Mouse (Mus musculus): ENCODE data around the gene Zcchc14. TPM values are rescaled to one million over a fixed set of nuclear protein-coding genes. Genes with fewer than 3 reads are reported as not detected.

Gene Zcchc14
- total RNA-seq, 2 experiments from 2014 or later = 41.0 to 42.9 TPM

DNA sequence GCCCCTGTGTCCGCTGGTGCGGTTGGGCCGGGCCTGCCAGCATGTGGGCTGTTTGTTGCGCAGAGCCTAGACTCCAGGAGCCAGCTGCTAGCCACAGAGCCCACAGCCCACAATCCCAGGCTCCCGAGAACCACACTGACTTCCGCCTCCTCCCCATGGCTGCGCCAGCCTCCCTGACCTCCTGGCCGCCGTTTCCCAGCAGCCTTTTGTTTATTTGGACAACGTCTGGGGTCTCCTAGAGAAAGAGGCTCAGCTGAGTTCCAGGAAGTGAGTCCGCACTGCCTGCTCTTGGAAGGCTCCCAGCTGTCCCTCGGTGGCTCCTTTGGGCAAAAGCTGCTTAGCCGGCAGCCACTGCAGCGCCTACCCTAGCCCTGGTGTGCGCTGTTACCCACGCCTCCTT, 12.6 kb upstream of the Zcchc14 start:
- DNase-seq = peak; percentile 84

GRCm38 (mm10) chr8:121663101-121663500, 10.4 kb upstream of the Zcchc14 start:
- DNase-seq = no peak

DNA sequence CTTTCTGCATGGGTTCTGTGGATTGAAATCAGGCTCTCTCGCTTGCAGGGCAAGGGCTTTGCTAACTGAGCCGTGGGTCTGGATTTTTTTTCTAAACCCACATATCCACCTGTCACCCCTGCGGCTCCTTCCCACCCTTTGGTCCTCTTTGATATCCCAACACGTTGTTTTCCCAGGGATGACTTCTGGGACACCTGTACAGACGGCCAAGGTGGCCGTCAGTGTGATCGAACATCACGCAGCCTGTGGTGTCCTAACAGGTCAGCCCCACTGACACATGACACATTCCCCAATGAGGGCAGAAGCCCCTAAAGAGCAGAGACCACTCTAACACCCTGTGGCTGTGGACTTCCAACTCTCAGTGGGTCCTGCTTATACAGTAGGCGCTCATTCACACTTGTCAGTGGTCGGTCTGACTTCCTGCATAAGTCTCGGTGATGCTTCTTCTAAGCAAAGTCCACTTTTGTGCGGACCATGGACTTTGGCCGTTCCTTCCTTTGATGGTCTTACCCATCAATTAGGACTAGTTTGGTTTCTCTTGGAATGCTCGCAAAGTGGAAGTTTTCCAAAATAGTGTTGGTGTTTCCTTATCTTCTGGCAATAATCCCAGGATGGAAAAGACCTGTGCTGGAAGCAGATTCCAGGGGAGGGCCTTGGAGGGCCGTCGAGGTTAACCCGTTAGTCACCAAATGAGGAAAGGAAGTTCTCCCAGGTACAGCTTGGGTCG, 9.1 kb upstream of the Zcchc14 start:
- DNase-seq = no peak

- DNase-seq = no peak
These were observed 7.9 kb upstream of the Zcchc14 start for GRCm38 (mm10) chr8:121660602-121661001.

DNA sequence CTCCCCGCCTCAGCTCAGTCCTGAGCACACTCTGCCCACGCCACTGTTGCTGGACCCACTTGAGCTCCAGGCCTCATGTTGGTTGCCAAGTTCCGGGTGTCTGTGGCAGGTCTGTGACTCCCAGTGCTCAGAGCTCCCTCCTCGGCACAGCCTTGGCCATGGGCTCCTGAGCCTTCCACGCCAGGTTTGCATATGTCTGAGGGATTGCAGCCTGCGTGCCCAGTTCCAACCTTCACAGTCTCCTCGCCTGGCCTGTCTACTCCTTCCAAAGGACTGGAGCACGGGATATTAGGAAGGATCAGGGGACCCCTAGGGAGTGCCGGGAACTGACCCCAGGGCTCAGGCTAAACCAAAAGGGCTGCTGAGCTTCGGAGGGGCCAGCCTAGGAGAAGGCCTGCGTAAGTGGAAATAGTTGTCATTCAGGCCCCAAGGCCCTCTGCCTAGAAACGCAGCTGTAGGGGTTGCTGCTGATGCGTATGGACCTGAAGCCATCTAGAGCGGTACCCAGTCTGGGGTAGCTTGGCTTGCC, 2.3 kb upstream of the Zcchc14 start:
- DNase-seq = no peak

DNA sequence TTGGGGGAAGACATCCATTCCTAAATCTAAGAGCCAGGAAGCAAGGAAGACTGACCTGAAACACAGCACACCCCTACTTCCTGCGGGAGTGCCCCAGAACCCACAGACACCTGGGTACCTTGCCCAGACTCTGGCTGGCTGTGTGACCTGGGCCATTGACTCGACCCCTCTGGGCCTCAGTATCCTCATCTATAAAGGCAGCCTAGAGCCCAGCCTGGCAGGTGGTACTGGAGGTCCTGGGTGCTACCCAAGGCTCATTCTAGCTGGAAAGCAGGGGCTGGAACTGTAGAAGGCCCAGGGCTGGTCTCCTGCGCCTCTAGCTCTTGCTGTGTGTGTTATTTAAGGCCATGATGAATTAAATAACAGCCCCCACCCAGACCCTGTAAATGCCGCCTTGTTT, 1.4 kb upstream of the Zcchc14 start:
- no peak for DNase-seq

DNA sequence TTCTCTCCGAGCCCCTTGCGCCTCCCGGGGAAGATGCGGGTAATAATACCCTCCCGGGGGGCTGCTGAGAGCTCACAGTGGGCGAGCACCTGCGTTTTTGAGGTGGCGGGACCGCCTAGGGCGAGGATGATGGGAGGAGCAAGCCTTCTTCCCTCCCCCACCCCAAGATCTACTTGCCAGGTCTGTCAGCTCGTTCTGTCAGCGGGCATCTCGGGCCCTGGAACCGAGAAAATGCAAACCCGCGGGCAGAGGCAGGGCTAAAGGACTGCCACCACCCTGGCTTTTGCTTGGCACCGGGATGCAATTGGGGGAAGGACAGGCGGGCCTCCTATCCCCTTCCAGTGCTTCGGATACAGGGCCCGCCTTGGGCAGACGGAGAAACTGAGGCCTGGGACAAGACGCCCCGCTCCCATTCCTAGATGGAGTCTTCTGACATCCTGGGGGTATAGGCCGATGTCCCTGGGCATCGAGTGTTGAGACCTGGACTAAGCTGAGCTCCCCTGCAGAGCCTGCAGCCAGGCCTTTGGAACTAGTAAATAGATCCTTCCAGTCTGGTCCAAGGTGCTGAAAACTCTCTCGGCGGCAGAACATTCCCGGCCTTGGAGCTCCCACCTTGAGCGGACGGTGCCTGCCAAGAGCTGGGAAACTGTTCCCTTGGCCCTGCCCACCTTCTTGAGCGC, 779 bp upstream of the Zcchc14 start:
- peak; percentile 52 for DNase-seq

DNA sequence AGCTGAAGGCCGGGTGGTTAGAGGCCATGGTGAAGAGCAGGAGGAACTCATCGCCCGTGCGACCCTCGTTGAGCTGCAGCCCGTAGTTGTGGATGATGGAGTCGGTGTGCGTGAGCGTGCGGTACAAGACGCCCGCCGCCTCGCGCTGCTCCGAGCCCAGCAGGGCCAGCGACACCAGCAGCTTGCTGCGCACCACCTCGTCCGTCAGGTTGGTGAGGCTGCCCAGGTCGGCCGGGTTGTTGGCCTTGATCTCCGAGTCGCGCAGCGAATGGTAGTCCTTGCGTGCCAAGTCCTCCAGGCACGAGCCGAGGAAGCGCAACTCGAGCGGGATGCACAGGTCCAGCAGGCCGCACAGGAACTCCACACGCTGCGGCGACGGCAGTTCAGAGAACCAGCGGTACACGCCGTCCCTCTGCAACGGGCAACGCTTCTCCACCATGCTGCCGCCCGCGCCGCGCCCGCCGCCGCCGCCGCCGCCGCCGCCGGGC, 783 bp downstream of the Zcchc14 start:
- DNase-seq = peak; percentile 63

- no peak for DNase-seq
These were observed 1.3 kb downstream of the Zcchc14 start for GRCm38 (mm10) chr8:121651308-121651873.

GRCm38 (mm10) chr8:121650389-121651307, 2.1 kb downstream of the Zcchc14 start:
- DNase-seq = no peak

DNA sequence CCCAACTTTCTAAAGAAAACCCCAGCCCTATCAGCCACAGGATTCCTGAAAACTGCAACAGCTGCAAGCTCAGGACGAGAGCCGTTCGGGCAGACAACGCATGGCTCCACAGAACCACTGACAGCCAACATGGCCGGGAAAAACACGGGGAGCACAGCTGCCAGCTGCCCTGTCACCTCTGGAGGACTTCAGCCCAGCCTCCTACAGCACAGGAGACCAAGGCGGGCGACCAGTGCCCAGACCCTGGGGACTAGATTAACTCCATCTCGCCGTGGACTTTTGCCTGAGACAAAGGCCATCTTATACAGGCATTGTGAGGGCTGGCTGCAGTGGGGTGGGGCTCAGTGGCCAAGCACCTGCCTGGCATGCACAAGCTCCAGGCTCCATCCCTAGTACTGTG, 2.8 kb downstream of the Zcchc14 start:
- DNase-seq = no peak

DNA sequence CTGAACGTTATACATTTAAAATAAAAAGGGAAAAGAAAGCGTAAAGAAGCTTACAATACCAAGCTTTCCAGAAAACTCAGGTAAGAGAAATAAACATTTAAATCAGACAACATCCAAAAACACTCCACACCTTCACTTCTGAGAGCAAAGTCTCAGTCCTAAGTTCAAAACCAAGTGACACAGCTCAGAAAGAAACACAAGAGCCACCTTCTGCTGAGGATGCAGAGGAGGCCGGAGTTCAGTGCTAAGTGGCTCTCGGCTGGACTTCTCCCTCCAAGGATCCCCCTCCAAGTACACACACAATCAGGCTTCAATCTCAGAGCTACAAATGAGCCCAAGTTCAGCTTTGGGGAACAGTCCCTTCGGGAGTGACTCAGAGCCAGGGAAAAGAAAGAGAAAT, 3.3 kb downstream of the Zcchc14 start:
- no peak for DNase-seq

DNA sequence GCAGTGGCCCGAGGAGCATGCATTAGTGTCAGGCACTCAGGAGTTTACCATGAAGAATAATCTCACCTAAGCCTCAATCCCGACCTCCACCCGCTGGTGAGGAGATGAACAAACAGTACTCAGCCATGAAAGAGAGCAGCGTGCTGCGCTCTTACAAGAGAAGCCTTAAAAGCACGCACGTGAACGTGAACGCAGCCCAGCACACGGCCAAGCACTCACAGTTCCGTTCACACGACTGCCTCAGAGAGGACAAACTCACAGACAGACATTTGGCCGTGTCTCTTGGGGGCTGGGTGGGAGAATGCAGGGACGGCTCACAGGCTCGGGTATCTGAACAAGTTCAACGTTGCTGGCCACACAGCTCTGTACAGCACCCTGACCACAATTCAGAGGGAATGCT, 4.2 kb downstream of the Zcchc14 start:
- no peak for DNase-seq

- no peak for DNase-seq
These were observed 5.0 kb downstream of the Zcchc14 start for GRCm38 (mm10) chr8:121647511-121648215.

DNA sequence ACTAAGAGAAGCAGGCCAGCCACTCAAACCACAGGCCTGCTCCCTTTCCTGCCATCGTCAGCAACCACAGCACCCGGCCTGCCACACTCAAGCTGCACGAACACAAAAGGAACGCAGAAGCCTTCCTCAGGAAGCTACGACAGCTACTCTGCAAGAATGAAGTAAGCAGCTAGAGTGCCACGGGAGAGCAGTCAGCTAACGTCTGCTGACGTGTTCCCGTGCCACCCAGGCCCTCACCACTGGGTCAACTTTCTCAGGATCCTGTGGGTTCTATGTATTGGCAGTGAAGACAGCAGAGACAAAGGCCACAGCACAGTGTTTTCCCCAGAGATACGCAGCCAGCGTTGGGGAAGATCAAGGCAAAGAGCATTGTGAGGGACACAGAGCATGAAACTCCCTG, 9.3 kb downstream of the Zcchc14 start:
- no peak for DNase-seq

- no peak for DNase-seq
These were observed 9.9 kb downstream of the Zcchc14 start for GRCm38 (mm10) chr8:121642804-121643203.

DNA sequence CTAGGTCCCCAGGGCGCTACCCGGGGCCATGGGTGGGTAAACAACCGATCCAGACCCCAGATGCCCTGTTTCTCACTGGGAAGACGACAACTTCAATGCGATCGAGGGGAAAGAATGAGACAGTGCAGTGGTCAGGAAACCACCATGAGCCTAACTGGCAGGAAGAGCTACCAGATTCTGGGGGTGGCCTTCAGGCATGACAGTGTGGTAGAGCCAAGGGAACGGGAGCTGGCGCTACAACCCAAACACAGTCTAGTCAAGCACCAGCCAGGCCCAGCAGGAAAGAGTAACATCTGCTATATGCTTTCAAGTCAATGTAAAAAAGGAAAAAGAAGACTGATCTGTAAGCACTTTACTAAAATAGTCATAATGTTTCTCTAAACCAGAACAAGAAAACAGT, 16.5 kb downstream of the Zcchc14 start:
- no peak for DNase-seq

GRCm38 (mm10) chr8:121635534-121635933, 17.2 kb downstream of the Zcchc14 start:
- peak; percentile 60 for DNase-seq

DNA sequence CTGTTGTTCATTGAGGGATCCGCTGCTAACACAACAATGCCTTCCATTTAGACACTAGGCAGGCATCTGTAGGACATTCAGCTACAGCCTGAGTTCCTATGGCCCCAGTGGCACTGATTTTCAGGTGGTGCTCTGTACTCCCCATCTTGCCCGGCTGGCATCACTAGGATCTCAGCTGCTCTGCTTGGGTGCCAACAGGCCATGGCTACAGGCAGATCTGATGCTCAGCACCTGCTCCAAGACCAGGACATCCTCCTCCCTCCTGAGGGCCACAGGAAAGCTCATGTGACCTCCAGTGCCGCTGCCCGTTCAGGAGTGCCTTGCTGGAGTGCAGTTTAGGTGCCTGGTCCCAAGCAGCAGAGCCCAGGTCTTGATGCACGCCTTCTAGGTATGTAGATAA, 20.3 kb downstream of the Zcchc14 start:
- DNase-seq = no peak

DNA sequence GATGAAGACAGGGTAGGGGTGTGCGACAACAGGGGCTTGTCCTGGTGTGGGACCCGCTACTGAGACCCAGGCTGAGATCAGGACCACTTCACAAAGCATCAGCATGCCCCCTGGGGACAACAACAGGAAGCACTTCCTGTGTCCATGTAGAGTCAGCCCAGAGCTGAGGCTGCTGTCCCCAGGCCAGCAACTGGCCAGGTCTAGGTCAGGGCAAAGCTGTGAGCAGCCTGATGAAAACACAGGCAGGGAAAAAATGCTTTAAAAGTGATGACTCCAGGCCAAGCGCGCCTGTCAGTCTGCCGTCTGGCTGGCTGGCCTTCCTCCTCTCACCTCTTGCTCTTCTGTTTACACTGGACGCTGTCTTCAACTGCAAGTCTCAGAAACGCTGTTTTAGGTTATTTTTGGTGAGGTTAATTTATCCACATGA, 21.0 kb downstream of the Zcchc14 start:
- DNase-seq = peak; percentile 43

- no peak for DNase-seq
These were observed 24.0 kb downstream of the Zcchc14 start for GRCm38 (mm10) chr8:121628681-121629080.

- no peak for DNase-seq
These were observed 29.7 kb downstream of the Zcchc14 start for GRCm38 (mm10) chr8:121623043-121623442.
